15 mouse cellular contexts compared by ENCODE assay signal in the genomic region with DNA sequence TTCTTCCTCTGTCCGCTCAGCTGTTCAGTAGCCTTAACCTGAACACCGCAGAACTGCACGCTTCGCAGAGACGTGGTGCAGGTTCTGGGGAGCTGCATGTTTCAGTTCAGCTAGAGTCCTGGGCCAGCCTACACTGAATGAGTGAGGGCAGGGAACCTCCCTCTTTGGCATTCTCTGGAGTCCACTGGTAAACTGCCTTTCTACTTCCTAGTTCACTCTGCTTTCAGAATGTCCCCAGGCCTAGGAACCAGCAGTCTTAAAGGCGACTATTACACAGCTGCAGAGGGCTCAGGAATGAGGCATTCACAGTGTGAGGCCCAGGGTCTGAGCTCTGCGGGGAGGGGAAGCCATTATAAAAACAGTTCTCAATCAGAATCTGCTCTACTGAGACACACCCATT. TPM values are rescaled to one million over a fixed set of nuclear protein-coding genes. Genes with fewer than 3 reads are reported as not detected.
DNase-seq lines count a peak whose midpoint lies in the region; ATAC-seq and TF ChIP-seq lines count a peak whose summit lies in the region.
"Had no signal": no experiment of that assay in that cellular context is flagged by ENCODE, and none has a peak within 500 bp of the region (broad histone marks: within the 10 kb centered on the region; RNA-seq: fewer than 3 reads in every experiment).

No protein-coding gene starts in this region.

- DNase-seq in forebrain, embryonic 14.5 days (ENCODE audit: low spot score), result no peak
- DNase-seq in lung, embryonic 14.5 days, result no peak
- no peak for DNase-seq in lung, postnatal 14 days
- DNase-seq in urinary bladder, adult 18-20 months (ENCODE audit: low spot score in 2 of 2), result no peak
- DNase-seq: adrenal gland, postnatal 10 days; cerebellum, adult 8-10 months; gastrocnemius, postnatal 10 days had no signal

- H3K36me3 ChIP-seq in forebrain, embryonic 12.5 days (replicated peaks), result peaks cover 5% of the 10 kb centered on the region; the same call in 1 of the 2 replicates
- H3K36me3 ChIP-seq in forebrain, embryonic 14.5 days (ENCODE audit: control insufficient read depth, insufficient read depth, low read length), result 0 out of 2 replicates have a peak, but pooled peaks cover 2% of the 10 kb centered on the region
- peaks cover 11% of the 10 kb centered on the region; the same call in 1 of the 2 replicates for H3K36me3 ChIP-seq in lung, embryonic 14.5 days (ENCODE audit: insufficient read depth)
- H3K36me3 ChIP-seq in heart, embryonic 15.5 days, result no peaks in the 10 kb centered on the region; the same call in 1 of the 2 replicates
- peaks cover 5% of the 10 kb centered on the region; the same call in 1 of the 2 replicates for H3K36me3 ChIP-seq in small intestine, adult 2 months (ENCODE audit: control insufficient read depth, insufficient read depth, low read length)
- H3K36me3 ChIP-seq in forebrain, embryonic 15.5 days, result no peaks in the 10 kb centered on the region
- H3K36me3 ChIP-seq: hindbrain, embryonic 15.5 days had no signal

- 62% methylated on average over 7 of the region's 7 CpGs for WGBS in forebrain, embryonic 12.5 days
- WGBS in forebrain, embryonic 14.5 days, result 57% methylated on average over 7 of the region's 7 CpGs
- WGBS in lung, embryonic 14.5 days, result 79% methylated on average over 7 of the region's 7 CpGs
- 71% methylated on average over 7 of the region's 7 CpGs for WGBS in heart, embryonic 15.5 days
- 67% methylated on average over 7 of the region's 7 CpGs for WGBS in small intestine, adult 2 months
- 62% methylated on average over 7 of the region's 7 CpGs for WGBS in forebrain, embryonic 15.5 days

- H3K27ac ChIP-seq in forebrain, embryonic 12.5 days, result 0 out of 2 replicates have a peak overlapping the region, but pooled peaks have one; percentile 31
- no peak overlapping the region for H3K27ac ChIP-seq in forebrain, embryonic 14.5 days (ENCODE audit: low read depth, low read length)
- H3K27ac ChIP-seq in lung, embryonic 14.5 days (ENCODE audit: low read depth), result 0 out of 2 replicates have a peak overlapping the region, but pooled peaks have one; percentile 30
- H3K27ac ChIP-seq in heart, embryonic 15.5 days, result 0 out of 2 replicates have a peak overlapping the region, but pooled peaks have one; percentile 47
- peak overlapping the region; percentile 13; the same call in 1 of the 2 replicates for H3K27ac ChIP-seq in small intestine, adult 2 months (ENCODE audit: insufficient read depth, low read depth, low read length)
- H3K27ac ChIP-seq in forebrain, embryonic 15.5 days (replicated peaks), result no peak overlapping the region
- H3K27ac ChIP-seq: hindbrain, embryonic 15.5 days; liver, embryonic 14.5 days had no signal

- no peak overlapping the region for H3K4me3 ChIP-seq in forebrain, embryonic 12.5 days (replicated peaks)
- H3K4me3 ChIP-seq in forebrain, embryonic 14.5 days (ENCODE audit: low read depth, low read length), result no peak overlapping the region
- H3K4me3 ChIP-seq in lung, embryonic 14.5 days (ENCODE audit: low read depth, low read length), result no peak overlapping the region
- H3K4me3 ChIP-seq in heart, embryonic 15.5 days, result no peak overlapping the region
- no peak overlapping the region for H3K4me3 ChIP-seq in small intestine, adult 2 months (ENCODE audit: low read depth, low read length)
- no peak overlapping the region for H3K4me3 ChIP-seq in forebrain, embryonic 15.5 days
- H3K4me3 ChIP-seq: erythroblast, embryonic 14.5 days; hindbrain, embryonic 15.5 days had no signal

- no peaks in the 10 kb centered on the region for H3K9me3 ChIP-seq in forebrain, embryonic 12.5 days
- H3K9me3 ChIP-seq in forebrain, embryonic 14.5 days (replicated peaks; ENCODE audit: control insufficient read depth, low read length), result no peaks in the 10 kb centered on the region
- no peaks in the 10 kb centered on the region for H3K9me3 ChIP-seq in lung, embryonic 14.5 days (ENCODE audit: low read depth, low read length)
- H3K9me3 ChIP-seq in heart, embryonic 15.5 days (replicated peaks), result no peaks in the 10 kb centered on the region
- no peaks in the 10 kb centered on the region for H3K9me3 ChIP-seq in forebrain, embryonic 15.5 days
- H3K9me3 ChIP-seq: hindbrain, embryonic 15.5 days had no signal

- H3K4me2 ChIP-seq in forebrain, embryonic 12.5 days, result no peak overlapping the region
- H3K4me2 ChIP-seq in forebrain, embryonic 14.5 days (ENCODE audit: low read length), result no peak overlapping the region
- H3K4me2 ChIP-seq in lung, embryonic 14.5 days, result no peak overlapping the region
- no peak overlapping the region for H3K4me2 ChIP-seq in heart, embryonic 15.5 days
- no peak overlapping the region for H3K4me2 ChIP-seq in forebrain, embryonic 15.5 days (replicated peaks)
- H3K4me2 ChIP-seq: hindbrain, embryonic 15.5 days had no signal

- ATAC-seq in forebrain, embryonic 12.5 days (ENCODE audit: low FRiP score), result no peak
- ATAC-seq in forebrain, embryonic 14.5 days, result no peak
- ATAC-seq in lung, embryonic 14.5 days (ENCODE audit: insufficient read depth), result peak; percentile 21; the same call in 1 of the 2 replicates
- ATAC-seq in heart, embryonic 15.5 days (replicated peaks; ENCODE audit: insufficient number of reproducible peaks, insufficient read depth, low FRiP score, low read depth), result no peak; the same call in 1 of the 2 replicates
- no peak for ATAC-seq in forebrain, embryonic 15.5 days (replicated peaks)
- ATAC-seq: midbrain, embryonic 16.5 days had no signal

- no peaks in the 10 kb centered on the region for H3K27me3 ChIP-seq in forebrain, embryonic 12.5 days
- no peaks in the 10 kb centered on the region for H3K27me3 ChIP-seq in forebrain, embryonic 14.5 days (replicated peaks; ENCODE audit: control insufficient read depth, insufficient read depth, low read length)
- H3K27me3 ChIP-seq in lung, embryonic 14.5 days (ENCODE audit: insufficient read depth, low read length), result no peaks in the 10 kb centered on the region
- no peaks in the 10 kb centered on the region for H3K27me3 ChIP-seq in heart, embryonic 15.5 days
- H3K27me3 ChIP-seq in small intestine, adult 2 months (ENCODE audit: control insufficient read depth, insufficient read depth, low read length), result no peaks in the 10 kb centered on the region
- no peaks in the 10 kb centered on the region for H3K27me3 ChIP-seq in forebrain, embryonic 15.5 days
- H3K27me3 ChIP-seq: hindbrain, embryonic 15.5 days had no signal

- peaks cover 5% of the 10 kb centered on the region for H3K4me1 ChIP-seq in forebrain, embryonic 12.5 days
- no peaks in the 10 kb centered on the region for H3K4me1 ChIP-seq in forebrain, embryonic 14.5 days (ENCODE audit: control insufficient read depth, insufficient read depth, low read length)
- H3K4me1 ChIP-seq in lung, embryonic 14.5 days (ENCODE audit: insufficient read depth), result no peaks in the 10 kb centered on the region
- H3K4me1 ChIP-seq in heart, embryonic 15.5 days (replicated peaks), result peaks cover 4% of the 10 kb centered on the region
- H3K4me1 ChIP-seq in small intestine, adult 2 months (ENCODE audit: control insufficient read depth, insufficient read depth, insufficient read length, low read length), result peaks cover 4% of the 10 kb centered on the region; the same call in 1 of the 2 replicates
- H3K4me1 ChIP-seq in forebrain, embryonic 15.5 days, result no peaks in the 10 kb centered on the region
- H3K4me1 ChIP-seq: hindbrain, embryonic 15.5 days had no signal

- no peak for TF ChIP-seq POLR2A in small intestine, adult 2 months (IDR thresholded peaks at IDR 0.05; ENCODE audit: low read depth, low read length)

- no peak for TF ChIP-seq CTCF in lung, embryonic 14.5 days (IDR thresholded peaks at IDR 0.05; ENCODE audit: low read depth)
- TF ChIP-seq CTCF in small intestine, adult 2 months (IDR thresholded peaks at IDR 0.05; ENCODE audit: extremely low read depth, insufficient read length, insufficient replicate concordance, low read depth, low read length), result no peak

- no peak overlapping the region for H3K9ac ChIP-seq in forebrain, embryonic 12.5 days
- H3K9ac ChIP-seq in forebrain, embryonic 14.5 days (ENCODE audit: low read length), result no peak overlapping the region
- no peak overlapping the region for H3K9ac ChIP-seq in lung, embryonic 14.5 days
- no peak overlapping the region for H3K9ac ChIP-seq in heart, embryonic 15.5 days
- no peak overlapping the region for H3K9ac ChIP-seq in forebrain, embryonic 15.5 days (replicated peaks)
- H3K9ac ChIP-seq: hindbrain, embryonic 15.5 days; liver, embryonic 14.5 days had no signal

RNA-seq across cellular contexts. Expression of gene Zfp36l2, which starts 15.6 kb away (rescaled TPM):
- 9.7 and 10.6 TPM in 2 replicates for polyA plus RNA-seq in forebrain, embryonic 12.5 days (2016; fragmentation: Nextera tagmentation; extraction: Ambion mirVana)
- polyA plus RNA-seq in forebrain, embryonic 14.5 days (2014; fragmentation: Nextera tagmentation; extraction: Ambion mirVana), result 5.6 and 6.2 TPM in 2 replicates
- polyA plus RNA-seq in lung, embryonic 14.5 days (2014; fragmentation: Nextera tagmentation; extraction: Ambion mirVana), result 20.8 and 21.9 TPM in 2 replicates
- polyA plus RNA-seq in heart, embryonic 15.5 days (2015; fragmentation: Nextera tagmentation; extraction: Ambion mirVana), result 6.6 and 8.7 TPM in 2 replicates
- polyA plus RNA-seq in small intestine, adult 2 months (2012; rRNA removed), result 124 and 220 TPM in 2 replicates
- polyA plus RNA-seq in forebrain, embryonic 15.5 days (2015; fragmentation: Nextera tagmentation; extraction: Ambion mirVana), result 4.7 and 4.9 TPM in 2 replicates

Comparison
In these comparisons a context has a peak if more than half of its experiments do, and no peak if none do; other contexts are left out.
1. H3K27ac ChIP-seq: peak in forebrain, embryonic 12.5 days (single experiment), lung, embryonic 14.5 days (single experiment), heart, embryonic 15.5 days (single experiment) and small intestine, adult 2 months (single experiment); none in forebrain, embryonic 14.5 days (single experiment) and forebrain, embryonic 15.5 days (single experiment).